Mouse (Mus musculus): ENCODE results near the gene Celf5.

DNA sequence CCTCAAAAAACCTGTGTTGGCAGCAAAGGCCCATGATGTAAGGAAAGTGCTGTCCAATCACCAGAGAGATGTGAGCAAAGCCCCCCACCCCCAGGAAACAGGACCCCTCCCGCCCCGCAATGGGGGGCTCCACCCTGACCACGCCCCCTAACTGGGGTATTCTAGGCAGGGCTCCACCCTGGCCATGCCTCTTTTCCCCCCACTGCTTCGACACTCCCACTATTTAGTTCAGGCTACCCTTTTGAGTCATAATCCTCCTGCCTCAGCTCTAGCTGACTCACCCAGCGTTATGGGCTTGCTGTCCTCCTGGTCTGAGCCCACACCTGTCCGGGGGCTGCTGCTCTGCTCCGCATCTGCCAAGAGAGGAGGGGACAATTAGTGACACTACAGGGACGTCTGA lies 73.2 kb downstream of the Celf5 start:
- TF ChIP-seq POLR2A (IDR thresholded peaks at IDR 0.05; ENCODE audit: low read depth, low read length) (no peak), CTCF (conservative IDR thresholded peaks at IDR 0.05; ENCODE audit: insufficient read depth, insufficient read length, low read depth, low read length) (no peak)
